Mouse (Mus musculus): Measurements from ENCODE around the gene Mocs2. TPM values are rescaled to one million over a fixed set of nuclear protein-coding genes. Genes with fewer than 3 reads are reported as not detected.

Gene Mocs2
- polyA plus RNA-seq, 1 experiment from 2014 or later: 112 TPM

- no peak overlapping the region for H3K27ac ChIP-seq (ENCODE audit: low read length)
- no peaks in the 10 kb centered on the region for H3K4me1 ChIP-seq (replicated peaks; ENCODE audit: control insufficient read depth, insufficient read depth, low read length)
- no peaks in the 10 kb centered on the region for H3K36me3 ChIP-seq (ENCODE audit: control insufficient read depth, insufficient read depth)
- H3K9me3 ChIP-seq (ENCODE audit: control insufficient read depth, low read length): no peaks in the 10 kb centered on the region
- ATAC-seq: no peak
- 80% methylated on average over 3 of the region's 3 CpGs for WGBS
- H3K4me3 ChIP-seq (replicated peaks; ENCODE audit: low read length): no peak overlapping the region
- H3K4me2 ChIP-seq (ENCODE audit: low read length): no peak overlapping the region
- no peak overlapping the region for H3K9ac ChIP-seq (replicated peaks; ENCODE audit: low read depth, low read length)
- H3K27me3 ChIP-seq (replicated peaks; ENCODE audit: control insufficient read depth, insufficient read depth, low read length): no peaks in the 10 kb centered on the region
These were observed 30.9 kb downstream of the Mocs2 start for GRCm38 (mm10) chr13:114848945-114849344.

- 83% methylated on average over 6 of the region's 6 CpGs for WGBS
- H3K27me3 ChIP-seq (replicated peaks; ENCODE audit: control insufficient read depth, insufficient read depth, low read length): no peaks in the 10 kb centered on the region
These were observed 34.5 kb downstream of the Mocs2 start for GRCm38 (mm10) chr13:114852264-114853111.

GRCm38 (mm10) chr13:114853152-114853551, 35.1 kb downstream of the Mocs2 start:
- no peaks in the 10 kb centered on the region for H3K36me3 ChIP-seq (ENCODE audit: control insufficient read depth, insufficient read depth)
- peaks cover 8% of the 10 kb centered on the region for H3K4me1 ChIP-seq (replicated peaks; ENCODE audit: control insufficient read depth, insufficient read depth, low read length)
- WGBS: 96% methylated on average over 2 of the region's 2 CpGs
- no peak overlapping the region for H3K9ac ChIP-seq (replicated peaks; ENCODE audit: low read depth, low read length)
- H3K4me3 ChIP-seq (replicated peaks; ENCODE audit: low read length): no peak overlapping the region
- no peaks in the 10 kb centered on the region for H3K9me3 ChIP-seq (ENCODE audit: control insufficient read depth, low read length)
- ATAC-seq: no peak
- H3K4me2 ChIP-seq (ENCODE audit: low read length): no peak overlapping the region
- no peak overlapping the region for H3K27ac ChIP-seq (ENCODE audit: low read length)
- no peaks in the 10 kb centered on the region for H3K27me3 ChIP-seq (replicated peaks; ENCODE audit: control insufficient read depth, insufficient read depth, low read length)

More at GRCm38 (mm10) chr13:114852264-114853111, 34.5 kb downstream of the Mocs2 start:
- no peak overlapping the region for H3K4me3 ChIP-seq (replicated peaks; ENCODE audit: low read length)
- H3K4me1 ChIP-seq (replicated peaks; ENCODE audit: control insufficient read depth, insufficient read depth, low read length): peaks cover 8% of the 10 kb centered on the region
- no peak for ATAC-seq
- no peaks in the 10 kb centered on the region for H3K36me3 ChIP-seq (ENCODE audit: control insufficient read depth, insufficient read depth)
- H3K4me2 ChIP-seq (ENCODE audit: low read length): no peak overlapping the region
- no peak overlapping the region for H3K9ac ChIP-seq (replicated peaks; ENCODE audit: low read depth, low read length)
- no peak overlapping the region for H3K27ac ChIP-seq (ENCODE audit: low read length)
- H3K9me3 ChIP-seq (ENCODE audit: control insufficient read depth, low read length): no peaks in the 10 kb centered on the region

- ATAC-seq: no peak
- Histone ChIP-seq H3K36me3 (ENCODE audit: control insufficient read depth, insufficient read depth) (no peaks in the 10 kb centered on the region), H3K4me2 (ENCODE audit: low read length) (no peak overlapping the region), H3K9me3 (ENCODE audit: control insufficient read depth, low read length) (no peaks in the 10 kb centered on the region), H3K4me1 (replicated peaks; ENCODE audit: control insufficient read depth, insufficient read depth, low read length) (peaks cover 8% of the 10 kb centered on the region), H3K27ac (ENCODE audit: low read length) (no peak overlapping the region), H3K4me3 (replicated peaks; ENCODE audit: low read length) (no peak overlapping the region), H3K9ac (replicated peaks; ENCODE audit: low read depth, low read length) (no peak overlapping the region), H3K27me3 (replicated peaks; ENCODE audit: control insufficient read depth, insufficient read depth, low read length) (no peaks in the 10 kb centered on the region)
- 92% methylated on average over 6 of the region's 6 CpGs for WGBS
These were observed 36.0 kb downstream of the Mocs2 start for GRCm38 (mm10) chr13:114854023-114854422.

DNA sequence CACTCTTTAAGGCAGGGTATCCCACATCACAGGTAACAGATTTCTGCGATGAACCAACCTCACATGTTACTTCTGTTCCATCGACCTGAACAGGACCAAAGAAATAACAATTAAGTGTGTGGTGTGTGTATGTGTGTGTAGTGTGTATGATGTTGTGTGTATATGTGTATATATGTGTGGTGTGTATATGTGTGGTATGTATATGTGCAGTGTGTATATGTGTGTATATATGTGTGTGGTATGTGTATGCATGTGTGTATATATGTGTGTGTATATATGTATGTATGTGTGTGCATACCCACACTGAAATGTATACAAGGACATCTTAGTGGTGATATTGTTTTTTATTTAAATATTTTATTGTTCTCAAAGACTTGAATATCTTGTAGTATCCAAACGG, 36.4 kb downstream of the Mocs2 start:
- Histone ChIP-seq H3K9ac (replicated peaks; ENCODE audit: low read depth, low read length) (no peak overlapping the region), H3K4me3 (replicated peaks; ENCODE audit: low read length) (no peak overlapping the region), H3K27me3 (replicated peaks; ENCODE audit: control insufficient read depth, insufficient read depth, low read length) (no peaks in the 10 kb centered on the region), H3K27ac (ENCODE audit: low read length) (no peak overlapping the region), H3K36me3 (ENCODE audit: control insufficient read depth, insufficient read depth) (no peaks in the 10 kb centered on the region), H3K4me1 (replicated peaks; ENCODE audit: control insufficient read depth, insufficient read depth, low read length) (peaks cover 8% of the 10 kb centered on the region), H3K9me3 (ENCODE audit: control insufficient read depth, low read length) (no peaks in the 10 kb centered on the region), H3K4me2 (ENCODE audit: low read length) (no peak overlapping the region)
- WGBS: 95% methylated on average over 3 of the region's 3 CpGs
- ATAC-seq: no peak

- Histone ChIP-seq H3K4me2 (ENCODE audit: low read length) (peak overlapping the region; percentile 13; the same call in 1 of the 2 replicates), H3K27me3 (replicated peaks; ENCODE audit: control insufficient read depth, insufficient read depth, low read length) (no peaks in the 10 kb centered on the region), H3K4me1 (replicated peaks; ENCODE audit: control insufficient read depth, insufficient read depth, low read length) (peaks cover 8% of the 10 kb centered on the region), H3K27ac (ENCODE audit: low read length) (no peak overlapping the region), H3K9ac (replicated peaks; ENCODE audit: low read depth, low read length) (0 out of 2 replicates have a peak overlapping the region, but pooled peaks have one; percentile 25), H3K4me3 (replicated peaks; ENCODE audit: low read length) (no peak overlapping the region), H3K9me3 (ENCODE audit: control insufficient read depth, low read length) (no peaks in the 10 kb centered on the region), H3K36me3 (ENCODE audit: control insufficient read depth, insufficient read depth) (no peaks in the 10 kb centered on the region)
- peak; percentile 65; the same call in 1 of the 2 replicates for ATAC-seq
- WGBS: 25% methylated on average over 15 of the region's 15 CpGs
These were observed 37.7 kb downstream of the Mocs2 start for GRCm38 (mm10) chr13:114855573-114856268.

DNA sequence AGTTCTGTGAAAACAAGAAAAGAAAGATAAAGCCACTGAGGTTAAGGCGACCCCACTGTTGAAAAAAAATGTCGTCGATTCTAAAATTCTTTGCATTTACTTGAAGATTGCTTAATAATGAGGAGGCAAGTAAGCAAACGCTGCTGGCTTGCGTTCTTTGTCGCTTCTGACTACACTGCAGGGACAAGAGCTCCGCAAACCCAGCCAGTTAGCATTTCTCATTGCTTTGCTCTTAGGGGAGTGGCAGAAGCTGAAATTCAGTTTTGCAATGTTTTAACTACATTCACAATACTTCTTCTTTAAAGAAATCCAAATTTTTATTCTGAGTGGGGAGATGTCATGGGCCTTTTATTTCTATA, 38.2 kb downstream of the Mocs2 start:
- H3K27ac ChIP-seq (ENCODE audit: low read length): no peak overlapping the region
- H3K36me3 ChIP-seq (ENCODE audit: control insufficient read depth, insufficient read depth): no peaks in the 10 kb centered on the region
- no peak overlapping the region for H3K4me3 ChIP-seq (replicated peaks; ENCODE audit: low read length)
- peak overlapping the region; percentile 16; the same call in 1 of the 2 replicates for H3K4me2 ChIP-seq (ENCODE audit: low read length)
- peaks cover 8% of the 10 kb centered on the region for H3K4me1 ChIP-seq (replicated peaks; ENCODE audit: control insufficient read depth, insufficient read depth, low read length)
- H3K9ac ChIP-seq (replicated peaks; ENCODE audit: low read depth, low read length): no peak overlapping the region
- no peaks in the 10 kb centered on the region for H3K9me3 ChIP-seq (ENCODE audit: control insufficient read depth, low read length)
- no peak for ATAC-seq
- WGBS: 32% methylated on average over 7 of the region's 7 CpGs
- no peaks in the 10 kb centered on the region for H3K27me3 ChIP-seq (replicated peaks; ENCODE audit: control insufficient read depth, insufficient read depth, low read length)

DNA sequence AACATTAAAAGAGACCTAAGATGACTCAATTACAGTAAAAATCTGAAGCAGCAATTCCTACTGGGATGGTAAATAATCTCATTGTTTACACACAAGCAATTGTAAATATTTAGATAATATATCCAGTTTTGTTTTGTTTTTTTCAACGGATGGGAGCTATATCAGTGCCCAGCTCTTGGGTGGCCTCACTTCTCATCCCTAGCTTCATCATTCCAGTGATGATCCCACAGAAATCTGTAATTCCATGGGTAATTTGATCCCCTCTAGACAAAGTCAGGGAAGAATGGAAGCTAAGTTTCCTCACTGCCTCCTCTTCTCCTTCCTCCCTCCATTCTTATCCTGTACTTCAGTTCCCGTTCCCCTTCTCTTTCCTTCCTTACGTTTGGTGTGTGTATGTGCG, 39.5 kb downstream of the Mocs2 start:
- Histone ChIP-seq H3K27ac (ENCODE audit: low read length) (no peak overlapping the region), H3K4me1 (replicated peaks; ENCODE audit: control insufficient read depth, insufficient read depth, low read length) (peaks cover 8% of the 10 kb centered on the region), H3K9ac (replicated peaks; ENCODE audit: low read depth, low read length) (no peak overlapping the region), H3K4me3 (replicated peaks; ENCODE audit: low read length) (no peak overlapping the region), H3K4me2 (ENCODE audit: low read length) (no peak overlapping the region), H3K36me3 (ENCODE audit: control insufficient read depth, insufficient read depth) (no peaks in the 10 kb centered on the region), H3K9me3 (ENCODE audit: control insufficient read depth, low read length) (no peaks in the 10 kb centered on the region), H3K27me3 (replicated peaks; ENCODE audit: control insufficient read depth, insufficient read depth, low read length) (no peaks in the 10 kb centered on the region)
- ATAC-seq: no peak
- 89% methylated on average over 4 of the region's 4 CpGs for WGBS

- WGBS: 79% methylated on average over 6 of the region's 6 CpGs
- ATAC-seq: peak; percentile 64; the same call in 1 of the 2 replicates
- Histone ChIP-seq H3K9me3 (ENCODE audit: control insufficient read depth, low read length) (no peaks in the 10 kb centered on the region), H3K27ac (ENCODE audit: low read length) (no peak overlapping the region), H3K27me3 (replicated peaks; ENCODE audit: control insufficient read depth, insufficient read depth, low read length) (no peaks in the 10 kb centered on the region), H3K4me1 (replicated peaks; ENCODE audit: control insufficient read depth, insufficient read depth, low read length) (no peaks in the 10 kb centered on the region), H3K36me3 (ENCODE audit: control insufficient read depth, insufficient read depth) (no peaks in the 10 kb centered on the region), H3K9ac (replicated peaks; ENCODE audit: low read depth, low read length) (no peak overlapping the region), H3K4me3 (replicated peaks; ENCODE audit: low read length) (no peak overlapping the region), H3K4me2 (ENCODE audit: low read length) (no peak overlapping the region)
These were observed 56.7 kb downstream of the Mocs2 start for GRCm38 (mm10) chr13:114874738-114875137.
